Mouse (Mus musculus) right cerebral cortex, postnatal 25 days (tissue): ENCODE measurements around the gene Olfr350.

Experiments
- DNase-seq: peaks from one replicate; pipeline ENCODE4 v3.0.0; 2022

The Olfr350 gene

DNA sequence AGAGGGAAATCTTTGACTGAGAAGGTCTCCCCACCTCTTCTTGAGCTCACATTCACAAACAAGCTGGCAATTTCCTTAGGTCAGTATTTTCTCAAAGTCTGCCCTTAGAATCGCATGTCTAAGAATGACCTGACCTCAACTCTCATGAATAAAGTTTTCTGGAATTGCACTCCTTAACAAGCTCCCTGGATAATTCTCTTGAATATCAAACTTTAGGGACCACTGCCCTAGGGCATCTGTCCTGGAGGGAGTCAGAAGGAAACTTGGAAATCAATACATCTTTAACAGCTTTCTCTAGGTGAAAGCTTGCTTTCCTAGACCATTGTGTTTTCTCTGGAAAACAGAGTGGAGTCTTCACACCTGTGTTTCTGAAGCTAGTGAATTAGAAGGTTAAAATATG is at the start of gene Olfr350:
Olfr350 (plus strand) TSS at position 301 of the 400 bp plus-strand sequence.
- no peak for DNase-seq

DNA sequence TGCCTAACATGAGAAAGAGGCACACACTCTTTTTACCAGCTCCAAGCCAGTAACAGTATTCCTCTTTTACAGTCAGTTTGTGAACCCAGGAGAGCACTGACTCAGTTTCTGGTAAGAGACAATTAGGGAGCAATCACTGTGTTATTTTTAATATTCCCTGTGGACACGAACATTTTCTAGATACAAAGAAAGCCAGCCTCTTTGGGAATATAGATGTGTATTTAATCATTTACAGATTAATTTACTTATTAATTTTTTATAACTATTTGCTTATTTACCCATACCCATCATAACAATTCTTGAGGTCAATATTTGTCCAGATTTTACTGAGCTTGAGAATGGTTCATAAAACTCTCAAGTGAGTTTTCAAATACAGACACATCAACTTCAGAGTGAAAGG is 29.2 kb upstream of the Olfr350 start, which contains the start of gene Olfr3:
Olfr3 (minus strand) TSS at position 101 of the 400 bp plus-strand sequence.
- DNase-seq = no peak

DNA sequence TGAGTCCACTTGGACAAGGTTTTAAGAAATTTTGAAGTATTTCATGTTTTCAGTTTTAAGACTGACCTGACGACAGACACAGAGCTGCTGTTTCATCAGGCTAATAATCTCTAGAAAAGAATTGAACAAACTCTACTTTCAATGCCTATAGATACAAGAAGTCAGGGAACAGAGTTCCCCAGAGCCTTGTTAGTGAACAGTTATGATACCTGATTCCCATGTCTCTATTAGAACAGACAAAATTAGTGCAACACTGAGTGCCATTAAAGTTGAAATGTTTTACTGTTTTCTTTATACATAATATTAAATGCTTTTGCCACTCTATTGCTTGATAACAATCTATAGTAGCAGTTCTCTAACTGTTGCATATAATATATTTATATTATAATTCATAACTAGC is 16.4 kb downstream of the Olfr350 start, which contains the start of gene Olfr351:
Olfr351 (minus strand) TSS at position 101 of the 400 bp plus-strand sequence.
- no peak for DNase-seq

DNA sequence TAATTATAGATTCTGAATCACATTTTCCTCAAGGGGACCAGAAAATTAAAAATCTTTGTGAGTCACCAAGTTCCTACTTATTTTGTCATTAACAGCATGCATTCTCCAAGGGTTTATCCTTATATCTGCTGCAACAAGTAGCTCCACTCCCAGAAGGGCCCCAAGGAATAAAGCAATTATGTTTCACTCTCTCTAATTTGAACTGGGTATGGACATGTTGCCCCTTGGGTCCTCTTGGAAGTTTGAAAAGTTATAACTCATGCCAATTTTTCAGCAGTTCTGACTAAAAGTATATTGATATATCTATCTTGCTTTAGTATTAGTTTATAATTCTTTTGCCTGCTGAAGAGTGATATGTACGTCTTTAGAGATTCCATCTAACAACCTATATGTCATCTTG is 22.1 kb downstream of the Olfr350 start, which contains the start of gene Olfr352:
Olfr352 (plus strand) TSS at position 301 of the 400 bp plus-strand sequence.
- no peak for DNase-seq

DNA sequence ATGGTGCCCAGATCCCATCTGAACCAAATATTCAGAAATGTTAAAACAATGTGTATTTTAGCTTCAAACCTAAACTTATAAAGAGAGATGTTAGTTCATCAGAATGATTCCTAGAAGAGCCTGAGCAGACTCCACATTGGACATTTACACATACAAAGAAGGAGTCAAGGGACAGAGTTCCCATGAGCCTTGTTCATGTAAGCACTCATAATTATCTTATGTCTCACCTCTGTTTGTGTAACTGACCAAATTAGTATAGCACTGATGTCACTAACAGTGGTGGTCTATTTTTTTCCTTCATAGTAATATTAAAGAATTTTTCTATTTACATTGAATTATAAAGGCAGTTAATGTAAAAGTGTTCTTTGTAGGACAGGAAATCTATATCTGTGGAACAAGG is 46.7 kb downstream of the Olfr350 start, which contains the start of gene Olfr353:
Olfr353 (minus strand) TSS at position 101 of the 400 bp plus-strand sequence.
- DNase-seq = no peak

DNA sequence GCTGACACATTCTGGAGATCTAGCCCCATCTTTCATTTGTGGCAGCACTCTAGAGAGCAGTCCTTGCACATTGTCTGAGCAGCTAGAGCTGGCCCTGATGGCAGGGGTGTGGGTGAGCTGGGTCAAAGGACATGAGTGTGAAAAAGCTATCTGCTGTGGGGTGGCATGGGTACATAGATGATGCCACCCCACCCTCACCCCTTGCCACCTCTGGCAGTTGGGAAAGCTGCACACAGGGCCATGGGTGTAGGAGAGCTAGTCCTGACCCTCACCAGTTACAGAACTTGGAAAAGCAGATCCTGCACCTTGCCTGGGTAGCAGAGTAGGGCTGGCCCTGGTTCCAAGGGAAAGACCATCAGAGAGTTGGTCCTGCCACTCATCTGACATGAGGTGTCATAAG is 51.0 kb downstream of the Olfr350 start:
- DNase-seq = no peak
